Mouse (Mus musculus) CH12.LX (cell line): ENCODE measurements around the gene Vps45. TPM values are rescaled to one million over a fixed set of nuclear protein-coding genes. Genes with fewer than 3 reads are reported as not detected.

Source experiments
- DNase-seq: peaks from one replicate; pipeline ENCODE4 v3.0.0-alpha.2; 2013; ENCODE audit errors: extremely low read depth
- H3K27ac ChIP-seq: 2 replicates; pipeline ENCODE4 v1.5.1; 2012; ENCODE audit warnings: low read depth, mild to moderate bottlenecking, control low read depth, moderate library complexity; ENCODE audit not compliant: insufficient read depth
- H3K27me3 ChIP-seq: replicated peaks from 2 replicates; pipeline ENCODE3; 2012; ENCODE audit warnings: inconsistent platforms
- H3K36me3 ChIP-seq, 2 experiments: replicated peaks in 1 of 2; 2 replicates each; pipeline versions ENCODE3 to v1.6.1; 2012; ENCODE audit warnings: inconsistent platforms in 1 of 2, low read length in 1 of 2, mild to moderate bottlenecking in 1 of 2, mixed read lengths in 1 of 2, moderate library complexity in 1 of 2; ENCODE audit not compliant: control insufficient read depth in 1 of 2, insufficient read depth in 1 of 2
- H3K4me1 ChIP-seq, 2 experiments: 2 replicates each; pipeline ENCODE4 v1.6.1; 2012; ENCODE audit warnings: inconsistent platforms in 1 of 2, moderate library complexity in 1 of 2; ENCODE audit not compliant: insufficient read depth in 2 of 2, control insufficient read depth in 1 of 2
- H3K4me2 ChIP-seq: 2 replicates; pipeline ENCODE4 v1.6.1; 2012; ENCODE audit warnings: low read depth, mild to moderate bottlenecking, control low read depth; ENCODE audit not compliant: poor library complexity, insufficient read depth, severe bottlenecking
- H3K4me3 ChIP-seq, 3 experiments: fragments of 150-350 bp in 1 of 3; sonication (generic) in 1 of 3; replicated peaks in 1 of 3; 2 replicates each; pipeline versions ENCODE3 to v1.5.1; 2011 to 2012; ENCODE audit warnings: low read depth in 2 of 3, low read length in 2 of 3, mild to moderate bottlenecking in 2 of 3, moderate library complexity in 2 of 3, control low read depth in 1 of 3, improper control_type of control experiment in 1 of 3, inconsistent platforms in 1 of 3, mixed read lengths in 1 of 3; ENCODE audit not compliant: poor library complexity in 1 of 3
- H3K79me2 ChIP-seq: replicated peaks from 2 replicates; pipeline ENCODE4 v1.6.1; 2012; ENCODE audit warnings: mild to moderate bottlenecking, moderate library complexity; ENCODE audit not compliant: control insufficient read depth, poor library complexity, insufficient read depth, severe bottlenecking; ENCODE audit errors: extremely low read depth
- H3K9ac ChIP-seq: 2 replicates; pipeline ENCODE4 v1.6.1; 2012; ENCODE audit warnings: low read depth, mild to moderate bottlenecking, control low read depth, moderate library complexity; ENCODE audit not compliant: insufficient read depth
- H3K9me3 ChIP-seq: replicated peaks from 2 replicates; pipeline ENCODE3; 2012; ENCODE audit warnings: low read length, inconsistent platforms, mixed read lengths
- CTCF ChIP-seq, 2 experiments: IDR thresholded peaks in 1 of 2; conservative IDR thresholded peaks in 1 of 2; 2 replicates each; pipeline ENCODE4 v1.5.1; 2011 to 2012; ENCODE audit warnings: low read depth in 2 of 2, low read length in 2 of 2, improper control_type of control experiment in 1 of 2, inconsistent platforms in 1 of 2, mild to moderate bottlenecking in 1 of 2, moderate library complexity in 1 of 2
- EP300 ChIP-seq: IDR thresholded peaks from 2 replicates; pipeline ENCODE4 v1.6.1; 2011; ENCODE audit warnings: low read length, improper control_type of control experiment
- ETS1 ChIP-seq: conservative IDR thresholded peaks from 2 replicates; pipeline ENCODE4 v1.6.1; 2012; ENCODE audit warnings: low read depth, mild to moderate bottlenecking, inconsistent platforms, low read length, improper control_type of control experiment, moderate library complexity
- GABPA ChIP-seq: IDR thresholded peaks from 2 replicates; pipeline ENCODE4 v1.6.1; 2012; ENCODE audit warnings: low read depth, low read length, improper control_type of control experiment, inconsistent platforms; ENCODE audit not compliant: insufficient replicate concordance
- HCFC1 ChIP-seq: IDR thresholded peaks from 2 replicates; pipeline ENCODE4 v1.6.1; 2012; ENCODE audit warnings: low read depth, mild to moderate bottlenecking, inconsistent platforms, low read length, improper control_type of control experiment
- JUND ChIP-seq: conservative IDR thresholded peaks from 2 replicates; pipeline ENCODE4 v1.6.1; 2011; ENCODE audit warnings: low read depth, low read length, improper control_type of control experiment
- MAX ChIP-seq: IDR thresholded peaks from 2 replicates; pipeline ENCODE4 v1.6.1; 2011; ENCODE audit warnings: low read length, improper control_type of control experiment
- MEF2A ChIP-seq: IDR thresholded peaks from 2 replicates; pipeline ENCODE4 v1.6.1; 2014; ENCODE audit warnings: low read depth, mild to moderate bottlenecking, inconsistent platforms, low read length, improper control_type of control experiment, borderline replicate concordance
- PAX5 ChIP-seq: IDR thresholded peaks from 2 replicates; pipeline ENCODE4 v1.6.1; 2012; ENCODE audit warnings: low read length, inconsistent platforms, mixed read lengths
- RAD21 ChIP-seq: IDR thresholded peaks from 2 replicates; pipeline ENCODE4 v1.6.1; 2011; ENCODE audit warnings: low read depth, mild to moderate bottlenecking, low read length, improper control_type of control experiment, moderate library complexity
- RCOR1 ChIP-seq: conservative IDR thresholded peaks from 2 replicates; pipeline ENCODE4 v1.6.1; 2012; ENCODE audit warnings: low read depth, mild to moderate bottlenecking, inconsistent platforms, low read length, improper control_type of control experiment
- SIN3A ChIP-seq: IDR thresholded peaks from 2 replicates; pipeline ENCODE4 v1.6.1; 2012; ENCODE audit warnings: low read length, improper control_type of control experiment, inconsistent platforms
- SMC3 ChIP-seq: IDR thresholded peaks from 2 replicates; pipeline ENCODE4 v1.6.1; 2011; ENCODE audit warnings: low read depth, low read length, improper control_type of control experiment
- TBP ChIP-seq: conservative IDR thresholded peaks from 2 replicates; pipeline ENCODE4 v1.6.1; 2011; ENCODE audit warnings: low read depth, low read length, improper control_type of control experiment
- UBTF ChIP-seq: IDR thresholded peaks from 2 replicates; pipeline ENCODE4 v1.6.1; 2012; ENCODE audit warnings: low read depth, mild to moderate bottlenecking, inconsistent platforms, low read length, improper control_type of control experiment, moderate library complexity
- USF2 ChIP-seq: conservative IDR thresholded peaks from 2 replicates; pipeline ENCODE4 v1.6.1; 2011; ENCODE audit warnings: low read depth, low read length, improper control_type of control experiment
- ZKSCAN1 ChIP-seq: IDR thresholded peaks from 2 replicates; pipeline ENCODE4 v1.6.1; 2012; ENCODE audit warnings: low read depth, inconsistent platforms, low read length, improper control_type of control experiment, borderline replicate concordance
- ZMIZ1 ChIP-seq: IDR thresholded peaks from 2 replicates; pipeline ENCODE4 v1.6.1; 2012; ENCODE audit warnings: low read depth, mild to moderate bottlenecking, inconsistent platforms, low read length, improper control_type of control experiment
- dilution Hi-C: fragments of 300-500 bp; cut with MboI; formaldehyde crosslinking; loops from 2 replicates; pipeline ENCODE4 v1.14.3; 2020; ENCODE audit warnings: low sequenced_read_pairs; ENCODE audit not compliant: extremely low pct_unique_long_range_greater_than_20kb, extremely low pct_ligation_motif_present
- in situ Hi-C: fragments of 300-500 bp; cut with MboI; formaldehyde crosslinking; loops from 3 replicates; pipeline ENCODE4 v1.14.3; 2019; ENCODE audit warnings: low sequenced_read_pairs, low pct_ligation_motif_present, low pct_unique_long_range_greater_than_20kb, mixed read lengths
- polyA plus RNA-seq: library from polyadenylated mRNA; unstranded; fragments of >175 nt; gene quantifications from 2 replicates; pipeline ENCODE4 v1.2.1, GENCODE M21; 2012; ENCODE audit warnings: low read depth; ENCODE audit not compliant: insufficient read length
- total RNA-seq, 2 experiments: library from RNA; depleted of rRNA; stranded (reverse); fragments of 300-350 nt in 1 of 2; fragments of >200 nt in 1 of 2; gene quantifications; 2 replicates each; pipeline ENCODE4 v1.2.3; 2012 to 2014

The Vps45 gene
- total and polyA plus RNA-seq, 3 experiments, result 16.2 to 20.8 (median 16.8) TPM

DNA sequence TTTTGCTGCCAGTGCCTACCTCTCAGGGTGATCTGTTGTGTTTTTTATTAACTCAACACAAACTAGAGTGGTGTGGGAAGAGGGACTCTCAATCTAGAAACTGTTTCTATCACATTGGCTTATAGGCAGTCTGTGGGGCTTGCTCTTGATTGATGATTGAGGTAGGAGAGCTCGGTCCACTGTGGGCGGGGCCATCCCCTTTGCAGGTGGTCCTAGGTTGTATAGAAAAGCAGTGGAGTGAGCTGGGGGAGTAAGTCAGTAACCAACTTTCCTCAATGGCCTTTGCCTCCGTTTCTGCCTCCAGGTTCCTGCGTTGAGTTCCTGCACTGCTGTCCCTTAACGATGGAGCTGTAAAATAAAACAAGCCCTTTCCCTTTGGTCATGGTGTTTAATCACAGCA, 8.5 kb upstream of the Vps45 start:
- dilution Hi-C loops, result no loop called here
- peaks cover 9 to 50% of the 10 kb centered on the region in 2 experiments; a peak in 3 of 4 replicates for H3K4me1 ChIP-seq
- no peaks in the 10 kb centered on the region for H3K36me3 ChIP-seq
- H3K79me2 ChIP-seq, result no peaks in the 10 kb centered on the region
- no peak overlapping the region for H3K9ac ChIP-seq
- no peak for DNase-seq
- H3K9me3 ChIP-seq, result no peaks in the 10 kb centered on the region
- no peak overlapping the region for H3K27ac ChIP-seq
- TF ChIP-seq RCOR1 (no peak), JUND (no peak), RAD21 (no peak), SIN3A (no peak), UBTF (no peak), MEF2A (no peak), TBP (no peak), EP300 (no peak), PAX5 (no peak), USF2 (no peak), GABPA (no peak), ZMIZ1 (no peak), ZKSCAN1 (no peak), ETS1 (no peak), HCFC1 (no peak)
- no peak overlapping the region for H3K4me2 ChIP-seq
- in situ Hi-C loops, result no loop called here
- H3K4me3 ChIP-seq, result no peak overlapping the region
- no peaks in the 10 kb centered on the region for H3K27me3 ChIP-seq

DNA sequence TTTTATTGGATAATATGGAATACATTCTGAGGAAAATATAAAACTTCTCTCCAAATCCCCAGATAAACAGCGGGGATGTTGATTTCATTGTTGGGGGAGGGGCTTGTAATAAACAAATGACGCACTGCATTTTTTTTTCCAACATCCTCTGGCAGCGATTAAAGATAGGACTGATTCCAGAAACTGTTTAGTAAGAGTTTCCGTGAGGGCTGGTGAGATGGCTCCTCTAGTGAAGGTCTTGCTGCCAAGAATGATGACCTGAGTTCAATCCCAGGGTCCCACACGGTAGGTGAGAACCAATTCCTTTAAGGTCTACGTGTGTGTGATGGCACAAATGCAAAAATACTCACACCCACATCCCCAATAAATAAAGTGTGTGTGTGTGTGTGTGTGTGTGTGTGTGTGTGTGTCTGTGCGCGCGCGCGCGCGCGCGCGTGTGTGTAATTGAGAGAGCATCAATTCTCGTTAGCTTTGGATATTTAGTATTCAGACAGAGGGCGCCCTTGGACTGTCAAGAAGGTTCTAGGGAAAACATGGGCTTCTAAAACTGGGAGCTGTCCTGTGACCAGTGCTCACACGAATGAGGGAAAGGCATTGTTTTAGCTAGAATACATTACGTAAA, 7.6 kb upstream of the Vps45 start:
- in situ Hi-C loops, result no loop called here
- Histone ChIP-seq H3K4me3 (no peak overlapping the region), H3K9me3 (no peaks in the 10 kb centered on the region), H3K4me1 (peaks cover 9 to 55% of the 10 kb centered on the region in 2 experiments; a peak in 3 of 4 replicates), H3K4me2 (no peak overlapping the region), H3K36me3 (no peaks in the 10 kb centered on the region), H3K27me3 (no peaks in the 10 kb centered on the region), H3K9ac (no peak overlapping the region), H3K27ac (no peak overlapping the region), H3K79me2 (no peaks in the 10 kb centered on the region)
- dilution Hi-C loops, result no loop called here
- peak; percentile 41 for DNase-seq
- peak; percentile 68 for TF ChIP-seq RAD21
- no peak for TF ChIP-seq MAX
- TF ChIP-seq CTCF (conservative IDR thresholded peaks at IDR 0.05 in 1 of 2, IDR thresholded peaks at IDR 0.05 in 1 of 2; ENCODE audit: low read depth in 2 of 2, low read length in 2 of 2), result peak in 1 of 2 experiments; percentile 64; a peak in 2 of 4 replicates
- peak; percentile 56 for TF ChIP-seq SMC3
